Mouse (Mus musculus): ENCODE measurements around the gene Ubxn6. TPM values are rescaled to one million over a fixed set of nuclear protein-coding genes. Genes with fewer than 3 reads are reported as not detected.

Ubxn6 gene
- polyA plus RNA-seq, 1 experiment from 2014 or later = 34.3 TPM

GRCm38 (mm10) chr17:56023386-56023785 is 51.4 kb downstream of the Ubxn6 start:
- 65% methylated on average over 5 of the region's 5 CpGs for WGBS
- Histone ChIP-seq H3K27me3 (replicated peaks; ENCODE audit: control insufficient read depth, insufficient read depth, low read length) (no peaks in the 10 kb centered on the region), H3K27ac (ENCODE audit: low read length) (peak overlapping the region; percentile 10; the same call in 1 of the 2 replicates), H3K4me2 (ENCODE audit: low read depth, low read length) (no peak overlapping the region), H3K36me3 (ENCODE audit: control insufficient read depth, insufficient read depth, low read length) (peaks cover 9% of the 10 kb centered on the region), H3K9me3 (ENCODE audit: control insufficient read depth, low read length) (no peaks in the 10 kb centered on the region), H3K4me1 (ENCODE audit: control insufficient read depth, insufficient read depth, low read length) (peaks cover 19% of the 10 kb centered on the region; the same call in 1 of the 2 replicates), H3K9ac (ENCODE audit: low read depth, low read length) (no peak overlapping the region), H3K4me3 (ENCODE audit: low read length) (no peak overlapping the region)
- ATAC-seq = peak; percentile 27

- no peak overlapping the region for H3K4me2 ChIP-seq (ENCODE audit: low read depth, low read length)
- no peaks in the 10 kb centered on the region for H3K9me3 ChIP-seq (ENCODE audit: control insufficient read depth, low read length)
- no peak overlapping the region for H3K9ac ChIP-seq (ENCODE audit: low read depth, low read length)
- H3K27ac ChIP-seq (ENCODE audit: low read length) = no peak overlapping the region
- no peak for ATAC-seq
- peaks cover 13% of the 10 kb centered on the region for H3K36me3 ChIP-seq (ENCODE audit: control insufficient read depth, insufficient read depth, low read length)
- no peaks in the 10 kb centered on the region for H3K27me3 ChIP-seq (replicated peaks; ENCODE audit: control insufficient read depth, insufficient read depth, low read length)
- 83% methylated on average over 4 of the region's 4 CpGs for WGBS
- peaks cover 19% of the 10 kb centered on the region; the same call in 1 of the 2 replicates for H3K4me1 ChIP-seq (ENCODE audit: control insufficient read depth, insufficient read depth, low read length)
- H3K4me3 ChIP-seq (ENCODE audit: low read length) = no peak overlapping the region
Measured at GRCm38 (mm10) chr17:56022989-56023290, 51.9 kb downstream of the Ubxn6 start.

- WGBS = 68% methylated on average over 2 of the region's 2 CpGs
- Histone ChIP-seq H3K36me3 (ENCODE audit: control insufficient read depth, insufficient read depth, low read length) (peaks cover 18% of the 10 kb centered on the region), H3K4me3 (ENCODE audit: low read length) (no peak overlapping the region), H3K4me1 (ENCODE audit: control insufficient read depth, insufficient read depth, low read length) (peaks cover 19% of the 10 kb centered on the region; the same call in 1 of the 2 replicates), H3K27me3 (replicated peaks; ENCODE audit: control insufficient read depth, insufficient read depth, low read length) (no peaks in the 10 kb centered on the region), H3K9ac (ENCODE audit: low read depth, low read length) (no peak overlapping the region), H3K27ac (ENCODE audit: low read length) (no peak overlapping the region), H3K4me2 (ENCODE audit: low read depth, low read length) (no peak overlapping the region), H3K9me3 (ENCODE audit: control insufficient read depth, low read length) (no peaks in the 10 kb centered on the region)
- no peak for ATAC-seq
Measured at GRCm38 (mm10) chr17:56022131-56022988, 52.5 kb downstream of the Ubxn6 start.

GRCm38 (mm10) chr17:56021161-56021910 is 53.5 kb downstream of the Ubxn6 start:
- ATAC-seq = no peak
- Histone ChIP-seq H3K36me3 (ENCODE audit: control insufficient read depth, insufficient read depth, low read length) (peaks cover 22% of the 10 kb centered on the region), H3K9me3 (ENCODE audit: control insufficient read depth, low read length) (no peaks in the 10 kb centered on the region), H3K4me1 (ENCODE audit: control insufficient read depth, insufficient read depth, low read length) (peaks cover 14% of the 10 kb centered on the region; the same call in 1 of the 2 replicates), H3K27ac (ENCODE audit: low read length) (no peak overlapping the region), H3K9ac (ENCODE audit: low read depth, low read length) (no peak overlapping the region), H3K4me2 (ENCODE audit: low read depth, low read length) (no peak overlapping the region), H3K4me3 (ENCODE audit: low read length) (no peak overlapping the region), H3K27me3 (replicated peaks; ENCODE audit: control insufficient read depth, insufficient read depth, low read length) (no peaks in the 10 kb centered on the region)
- 77% methylated on average over 4 of the region's 4 CpGs for WGBS

- Histone ChIP-seq H3K9ac (ENCODE audit: low read depth, low read length) (no peak overlapping the region), H3K4me2 (ENCODE audit: low read depth, low read length) (no peak overlapping the region), H3K4me3 (ENCODE audit: low read length) (no peak overlapping the region), H3K36me3 (ENCODE audit: control insufficient read depth, insufficient read depth, low read length) (peaks cover 30% of the 10 kb centered on the region), H3K9me3 (ENCODE audit: control insufficient read depth, low read length) (no peaks in the 10 kb centered on the region), H3K4me1 (ENCODE audit: control insufficient read depth, insufficient read depth, low read length) (peaks cover 14% of the 10 kb centered on the region; the same call in 1 of the 2 replicates), H3K27me3 (replicated peaks; ENCODE audit: control insufficient read depth, insufficient read depth, low read length) (no peaks in the 10 kb centered on the region), H3K27ac (ENCODE audit: low read length) (no peak overlapping the region)
- WGBS = 91% methylated on average over 6 of the region's 6 CpGs
- no peak for ATAC-seq
Measured at GRCm38 (mm10) chr17:56020400-56021084, 54.3 kb downstream of the Ubxn6 start.

GRCm38 (mm10) chr17:56018347-56019131 is 56.3 kb downstream of the Ubxn6 start:
- Histone ChIP-seq H3K4me2 (ENCODE audit: low read depth, low read length) (no peak overlapping the region), H3K27ac (ENCODE audit: low read length) (no peak overlapping the region), H3K9me3 (ENCODE audit: control insufficient read depth, low read length) (no peaks in the 10 kb centered on the region), H3K4me3 (ENCODE audit: low read length) (no peak overlapping the region), H3K27me3 (replicated peaks; ENCODE audit: control insufficient read depth, insufficient read depth, low read length) (no peaks in the 10 kb centered on the region), H3K9ac (ENCODE audit: low read depth, low read length) (0 out of 2 replicates have a peak overlapping the region, but pooled peaks have one; percentile 14), H3K4me1 (ENCODE audit: control insufficient read depth, insufficient read depth, low read length) (peaks cover 8% of the 10 kb centered on the region; the same call in 1 of the 2 replicates), H3K36me3 (ENCODE audit: control insufficient read depth, insufficient read depth, low read length) (peaks cover 39% of the 10 kb centered on the region)
- 68% methylated on average over 20 of the region's 20 CpGs for WGBS
- ATAC-seq = peak; percentile 64

GRCm38 (mm10) chr17:56017848-56018247 is 57.0 kb downstream of the Ubxn6 start:
- Histone ChIP-seq H3K9ac (ENCODE audit: low read depth, low read length) (0 out of 2 replicates have a peak overlapping the region, but pooled peaks have one; percentile 14), H3K4me1 (ENCODE audit: control insufficient read depth, insufficient read depth, low read length) (0 out of 2 replicates have a peak, but pooled peaks cover 3% of the 10 kb centered on the region), H3K9me3 (ENCODE audit: control insufficient read depth, low read length) (no peaks in the 10 kb centered on the region), H3K36me3 (ENCODE audit: control insufficient read depth, insufficient read depth, low read length) (peaks cover 44% of the 10 kb centered on the region), H3K27ac (ENCODE audit: low read length) (no peak overlapping the region), H3K4me3 (ENCODE audit: low read length) (no peak overlapping the region), H3K27me3 (replicated peaks; ENCODE audit: control insufficient read depth, insufficient read depth, low read length) (no peaks in the 10 kb centered on the region), H3K4me2 (ENCODE audit: low read depth, low read length) (no peak overlapping the region)
- no peak for ATAC-seq
- WGBS = 82% methylated on average over 7 of the region's 7 CpGs

Data from intestine, embryonic 16.5 days (tissue).